Mouse (Mus musculus) testis, adult 2 months (tissue): ENCODE measurements at regions not wholly inside any gene's neighbourhood (a gene's known extent, or its start where the extent isn't known, plus 50 kb on each side); places are given as distances from the start of the nearest gene placed in this dataset.

Experiments used
- CTCF ChIP-seq: fragments of 200-500 bp; IDR thresholded peaks from 2 replicates; pipeline ENCODE4 v1.5.1; 2012; ENCODE audit warnings: low read depth, mild to moderate bottlenecking, inconsistent platforms, low read length, moderate library complexity; ENCODE audit not compliant: control insufficient read depth, insufficient read depth, insufficient replicate concordance
- POLR2A ChIP-seq: fragments of 200-500 bp; IDR thresholded peaks from 2 replicates; pipeline ENCODE4 v1.6.1; 2012; ENCODE audit warnings: low read depth, mild to moderate bottlenecking, inconsistent platforms, low read length, moderate library complexity; ENCODE audit not compliant: control insufficient read depth

DNA sequence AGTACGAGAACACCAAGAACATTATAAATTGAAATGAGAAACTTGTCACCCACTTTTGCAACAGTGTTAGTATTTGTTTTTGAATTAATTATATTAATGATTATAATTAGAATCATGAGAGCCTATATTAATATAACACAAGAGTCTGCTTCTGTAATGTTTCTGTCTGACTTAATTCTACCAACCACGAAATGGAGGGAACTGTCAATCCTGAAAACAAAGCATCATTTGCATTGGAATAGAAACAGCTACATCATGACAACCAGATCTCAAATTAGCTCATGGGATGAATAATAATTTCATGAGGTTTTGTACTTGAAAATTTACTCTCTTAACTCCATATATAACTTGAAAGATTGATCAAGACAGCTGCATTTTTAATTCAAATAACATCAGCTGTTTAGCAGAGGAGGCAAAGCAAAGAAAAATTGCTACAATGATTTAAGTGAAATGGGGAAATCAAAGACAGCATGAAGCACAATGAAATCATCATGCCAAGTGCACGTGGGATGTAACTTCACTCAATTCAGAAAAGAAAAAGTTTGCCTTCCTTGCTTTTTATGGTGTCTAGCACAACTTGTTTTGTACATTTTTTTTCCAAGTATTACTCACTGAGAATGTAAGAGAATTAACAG is 150.1 kb upstream of the Tmprss15 start:
- no peak for TF ChIP-seq POLR2A
- no peak for TF ChIP-seq CTCF
